Mouse (Mus musculus) kidney, embryonic 14.5 days (tissue): ENCODE data around the gene Krt27. TPM values are rescaled to one million over a fixed set of nuclear protein-coding genes. Genes with fewer than 3 reads are reported as not detected.

ENCODE experiments used
- ATAC-seq: fragments of 200-750 bp; cut with Nextera tagmentation; 2 replicates; pipeline ENCODE4 v1.8.0; 2017; ENCODE audit warnings: moderate number of reproducible peaks, mild to moderate bottlenecking, moderate TSS enrichment, moderate library complexity; ENCODE audit not compliant: low FRiP score, low TSS enrichment
- H3K27ac ChIP-seq: fragments of 300-500 bp; sonication (generic); 2 replicates; pipeline ENCODE4 v1.5.1; 2014; ENCODE audit warnings: low read depth, mild to moderate bottlenecking, low read length, moderate library complexity, mixed read lengths
- H3K27me3 ChIP-seq: fragments of 300-500 bp; sonication (generic); 2 replicates; pipeline ENCODE4 v1.6.1; 2014; ENCODE audit warnings: mild to moderate bottlenecking, low read length; ENCODE audit not compliant: control insufficient read depth, insufficient read depth
- H3K36me3 ChIP-seq: fragments of 300-500 bp; sonication (generic); 2 replicates; pipeline ENCODE4 v1.6.1; 2014; ENCODE audit warnings: low read length, mixed read lengths; ENCODE audit not compliant: control insufficient read depth, insufficient read depth
- H3K4me1 ChIP-seq: fragments of 300-500 bp; sonication (generic); 2 replicates; pipeline ENCODE4 v1.6.1; 2014; ENCODE audit warnings: low read length, mixed read lengths; ENCODE audit not compliant: control insufficient read depth, insufficient read depth
- H3K4me2 ChIP-seq: fragments of 300-500 bp; sonication (generic); replicated peaks from 2 replicates; pipeline ENCODE4 v1.6.1; 2014; ENCODE audit warnings: low read depth, mild to moderate bottlenecking, low read length
- H3K4me3 ChIP-seq: fragments of 300-500 bp; sonication (generic); 2 replicates; pipeline ENCODE4 v1.5.1; 2014; ENCODE audit warnings: mild to moderate bottlenecking, low read length
- H3K9ac ChIP-seq: fragments of 300-500 bp; sonication (generic); 2 replicates; pipeline ENCODE4 v1.6.1; 2014; ENCODE audit warnings: low read depth, mild to moderate bottlenecking, low read length, moderate library complexity
- H3K9me3 ChIP-seq: fragments of 300-500 bp; sonication (generic); 2 replicates; pipeline ENCODE4 v1.6.1; 2016; ENCODE audit warnings: low read length; ENCODE audit not compliant: control insufficient read depth
- WGBS: fragments of 180-500 bp; shearing (Covaris S2); extraction: QIAGEN DNeasy Blood & Tissue Kit; methylation state at CpG from one replicate; pipeline ENCODE4 v1.1.7; 2014; 5-methylcytosine and 5-hydroxymethylcytosine counted together
- polyA plus RNA-seq: library from polyadenylated mRNA; unstranded; fragments of >200 nt; fragmentation: Nextera tagmentation; extraction: Ambion mirVana; gene quantifications from 2 replicates; pipeline ENCODE4 v1.2.1, GENCODE M21; 2014

Gene Krt27
- polyA plus RNA-seq, 1 experiment from 2014 or later = not detected

- no peaks in the 10 kb centered on the region; the same call in 1 of the 2 replicates for H3K4me1 ChIP-seq
- H3K4me3 ChIP-seq = no peak within 1 kb of the TSS
- 83% methylated on average over 4 of the region's 4 CpGs for WGBS
- H3K27me3 ChIP-seq = no peaks in the 10 kb centered on the region
- no peak within 1 kb of the TSS for H3K4me2 ChIP-seq
- no peaks in the 10 kb centered on the region for H3K36me3 ChIP-seq
- H3K27ac ChIP-seq = no peak within 1 kb of the TSS
- no peak for ATAC-seq
- no peaks in the 10 kb centered on the region for H3K9me3 ChIP-seq
- H3K9ac ChIP-seq = no peak within 1 kb of the TSS
Observed at GRCm38 (mm10) chr11:99389264-99389663, 38.4 kb upstream of the Krt27 start, which contains the start of gene Krt10. Gene Krt10 (minus strand): TSS chr11:99389364.

- no peak overlapping the region for H3K4me2 ChIP-seq
- H3K36me3 ChIP-seq = no peaks in the 10 kb centered on the region
- no peak overlapping the region for H3K4me3 ChIP-seq
- 94% methylated on average over 18 of the region's 18 CpGs for WGBS
- H3K4me1 ChIP-seq = no peaks in the 10 kb centered on the region; the same call in 1 of the 2 replicates
- H3K9ac ChIP-seq = no peak overlapping the region
- ATAC-seq = no peak
- H3K9me3 ChIP-seq = no peaks in the 10 kb centered on the region
- H3K27me3 ChIP-seq = no peaks in the 10 kb centered on the region
- H3K27ac ChIP-seq = no peak overlapping the region
Observed at GRCm38 (mm10) chr11:99388661-99389060, 37.8 kb upstream of the Krt27 start.

- Histone ChIP-seq H3K36me3 (no peaks in the 10 kb centered on the region), H3K27me3 (no peaks in the 10 kb centered on the region), H3K4me2 (peak overlapping the region; percentile 55), H3K9me3 (no peaks in the 10 kb centered on the region), H3K4me3 (peak overlapping the region; percentile 60), H3K27ac (peak overlapping the region; percentile 99), H3K9ac (peak overlapping the region; percentile 75), H3K4me1 (no peaks in the 10 kb centered on the region; the same call in 1 of the 2 replicates)
- WGBS = 1% methylated on average over 71 of the region's 71 CpGs
- ATAC-seq = peak; percentile 86
Observed at GRCm38 (mm10) chr11:99385813-99386721, 35.2 kb upstream of the Krt27 start.

- H3K9ac ChIP-seq = no peak overlapping the region
- no peak overlapping the region for H3K4me2 ChIP-seq
- no peaks in the 10 kb centered on the region for H3K27me3 ChIP-seq
- 21% methylated on average over 5 of the region's 5 CpGs for WGBS
- H3K36me3 ChIP-seq = no peaks in the 10 kb centered on the region
- H3K27ac ChIP-seq = no peak overlapping the region
- no peak for ATAC-seq
- H3K4me1 ChIP-seq = no peaks in the 10 kb centered on the region
- no peak overlapping the region for H3K4me3 ChIP-seq
- no peaks in the 10 kb centered on the region for H3K9me3 ChIP-seq
Observed at GRCm38 (mm10) chr11:99379568-99379967, 28.7 kb upstream of the Krt27 start.

- H3K9ac ChIP-seq = no peak within 1 kb of the TSS
- no peaks in the 10 kb centered on the region for H3K4me1 ChIP-seq
- H3K9me3 ChIP-seq = no peaks in the 10 kb centered on the region
- no peak within 1 kb of the TSS for H3K4me2 ChIP-seq
- H3K36me3 ChIP-seq = no peaks in the 10 kb centered on the region
- H3K27me3 ChIP-seq = no peaks in the 10 kb centered on the region
- no peak within 1 kb of the TSS for H3K4me3 ChIP-seq
- WGBS = 87% methylated on average over 13 of the region's 13 CpGs
- no peak within 1 kb of the TSS for H3K27ac ChIP-seq
- no peak for ATAC-seq
Observed at GRCm38 (mm10) chr11:99374803-99375202, 23.9 kb upstream of the Krt27 start, which contains the start of gene Krt28. Gene Krt28 (minus strand): TSS chr11:99374903.

- Histone ChIP-seq H3K9me3 (no peaks in the 10 kb centered on the region), H3K4me2 (no peak overlapping the region), H3K9ac (no peak overlapping the region), H3K4me3 (no peak overlapping the region), H3K27me3 (peaks cover 3% of the 10 kb centered on the region; the same call in 1 of the 2 replicates), H3K36me3 (no peaks in the 10 kb centered on the region), H3K4me1 (no peaks in the 10 kb centered on the region), H3K27ac (no peak overlapping the region)
- no peak for ATAC-seq
- whole genome bisulfite sequencing = 94% methylated on average over 8 of the region's 8 CpGs
Observed at GRCm38 (mm10) chr11:99369853-99370451, 19.0 kb upstream of the Krt27 start.

GRCm38 (mm10) chr11:99369229-99369628 lies 18.3 kb upstream of the Krt27 start:
- Histone ChIP-seq H3K4me2 (no peak overlapping the region), H3K9me3 (no peaks in the 10 kb centered on the region), H3K36me3 (no peaks in the 10 kb centered on the region), H3K27ac (no peak overlapping the region), H3K9ac (no peak overlapping the region), H3K4me1 (no peaks in the 10 kb centered on the region), H3K4me3 (no peak overlapping the region), H3K27me3 (peaks cover 3% of the 10 kb centered on the region; the same call in 1 of the 2 replicates)
- no peak for ATAC-seq
- WGBS = 12% methylated on average over 3 of the region's 3 CpGs

GRCm38 (mm10) chr11:99366791-99367190 lies 15.9 kb upstream of the Krt27 start:
- Histone ChIP-seq H3K27ac (no peak overlapping the region), H3K27me3 (peaks cover 3% of the 10 kb centered on the region; the same call in 1 of the 2 replicates), H3K4me2 (no peak overlapping the region), H3K9ac (no peak overlapping the region), H3K36me3 (no peaks in the 10 kb centered on the region), H3K4me3 (no peak overlapping the region), H3K4me1 (no peaks in the 10 kb centered on the region), H3K9me3 (no peaks in the 10 kb centered on the region)
- 38% methylated on average over 10 of the region's 10 CpGs for WGBS
- ATAC-seq = no peak

- Histone ChIP-seq H3K27me3 (peaks cover 3% of the 10 kb centered on the region; the same call in 1 of the 2 replicates), H3K4me3 (no peak overlapping the region), H3K4me1 (no peaks in the 10 kb centered on the region), H3K9me3 (no peaks in the 10 kb centered on the region), H3K4me2 (no peak overlapping the region), H3K9ac (no peak overlapping the region), H3K36me3 (no peaks in the 10 kb centered on the region), H3K27ac (no peak overlapping the region)
- ATAC-seq = no peak
- 26% methylated on average over 9 of the region's 9 CpGs for WGBS
Observed at GRCm38 (mm10) chr11:99364412-99364811, 13.5 kb upstream of the Krt27 start.
